Mouse (Mus musculus) MEL (cell line): Measurements from ENCODE around the gene Hipk3. TPM values are rescaled to one million over a fixed set of nuclear protein-coding genes. Genes with fewer than 3 reads are reported as not detected.

Source experiments
- DNase-seq: peaks from one replicate; pipeline ENCODE4 v3.0.0; 2011; ENCODE audit warnings: low read depth, low spot score
- H3K27ac ChIP-seq: 2 replicates; pipeline ENCODE4 v1.5.1; 2012; ENCODE audit warnings: low read depth, mild to moderate bottlenecking, control low read depth, low read length, moderate library complexity; ENCODE audit not compliant: control insufficient read depth
- H3K27me3 ChIP-seq, 2 experiments: fragments of 150-350 bp in 1 of 2; sonication (generic) in 1 of 2; 2 replicates each; pipeline ENCODE4 v1.6.1; 2012; ENCODE audit warnings: low read length in 2 of 2, mild to moderate bottlenecking in 2 of 2, improper control_type of control experiment in 1 of 2, moderate library complexity in 1 of 2; ENCODE audit not compliant: insufficient read depth in 2 of 2, control insufficient read depth in 1 of 2
- H3K36me3 ChIP-seq, 2 experiments: 2 replicates each; pipeline ENCODE4 v1.6.1; 2012 to 2014; ENCODE audit warnings: low read length in 2 of 2, improper control_type of control experiment in 1 of 2, inconsistent platforms in 1 of 2, mild to moderate bottlenecking in 1 of 2; ENCODE audit not compliant: insufficient read depth in 2 of 2, control insufficient read depth in 1 of 2
- H3K4me1 ChIP-seq, 2 experiments: fragments of 150-350 bp in 1 of 2; sonication (generic) in 1 of 2; 2 replicates each; pipeline ENCODE4 v1.6.1; 2012; ENCODE audit warnings: low read length in 2 of 2, improper control_type of control experiment in 1 of 2, mild to moderate bottlenecking in 1 of 2; ENCODE audit not compliant: insufficient read depth in 2 of 2, control insufficient read depth in 1 of 2
- H3K4me3 ChIP-seq, 2 experiments: fragments of 150-350 bp in 1 of 2; sonication (generic) in 1 of 2; 2 replicates each; pipeline ENCODE4 v1.5.1; 2012; ENCODE audit warnings: low read depth in 2 of 2, low read length in 2 of 2, mild to moderate bottlenecking in 2 of 2, moderate library complexity in 2 of 2, control low read depth in 1 of 2, improper control_type of control experiment in 1 of 2; ENCODE audit not compliant: control insufficient read depth in 1 of 2, insufficient read depth in 1 of 2
- H3K79me2 ChIP-seq: 2 replicates; pipeline ENCODE4 v1.6.1; 2012; ENCODE audit warnings: mild to moderate bottlenecking, low read length, moderate library complexity; ENCODE audit not compliant: control insufficient read depth, poor library complexity, insufficient read depth
- H3K9ac ChIP-seq: 2 replicates; pipeline ENCODE4 v1.6.1; 2012; ENCODE audit warnings: low read depth, mild to moderate bottlenecking, control low read depth, low read length, moderate library complexity; ENCODE audit not compliant: control insufficient read depth, poor library complexity, severe bottlenecking
- H3K9me3 ChIP-seq: fragments of 150-350 bp; sonication (generic); replicated peaks from 2 replicates; pipeline ENCODE4 v1.6.1; 2012; ENCODE audit warnings: mild to moderate bottlenecking, low read length, improper control_type of control experiment, moderate library complexity; ENCODE audit not compliant: insufficient read depth
- BHLHE40 ChIP-seq: IDR thresholded peaks from 2 replicates; pipeline ENCODE4 v1.6.1; 2012; ENCODE audit warnings: low read depth, mild to moderate bottlenecking, inconsistent platforms, low read length, improper control_type of control experiment, borderline replicate concordance
- CHD1 ChIP-seq: IDR thresholded peaks from 2 replicates; pipeline ENCODE4 v1.6.1; 2012; ENCODE audit warnings: low read depth, mild to moderate bottlenecking, inconsistent platforms, low read length, improper control_type of control experiment
- CHD2 ChIP-seq: IDR thresholded peaks from 2 replicates; pipeline ENCODE4 v1.6.1; 2011; ENCODE audit warnings: low read length, improper control_type of control experiment
- CTCF ChIP-seq, 3 experiments: IDR thresholded peaks in 2 of 3; conservative IDR thresholded peaks in 1 of 3; 2 replicates each; pipeline ENCODE4 v1.5.1; 2011 to 2012; ENCODE audit warnings: low read length in 3 of 3, low read depth in 2 of 3, mild to moderate bottlenecking in 2 of 3, improper control_type of control experiment in 1 of 3, inconsistent platforms in 1 of 3, mixed read lengths in 1 of 3, moderate library complexity in 1 of 3; ENCODE audit not compliant: control insufficient read depth in 1 of 3, insufficient read depth in 1 of 3, poor library complexity in 1 of 3, severe bottlenecking in 1 of 3
- ELF1 ChIP-seq: IDR thresholded peaks from 2 replicates; pipeline ENCODE4 v1.6.1; 2014; ENCODE audit warnings: low read depth, mild to moderate bottlenecking, inconsistent platforms, low read length, improper control_type of control experiment, moderate library complexity
- EP300 ChIP-seq, 2 experiments: IDR thresholded peaks; 2 replicates each; pipeline ENCODE4 v1.6.1; 2011; ENCODE audit warnings: improper control_type of control experiment in 2 of 2, low read length in 2 of 2, low read depth in 1 of 2, mild to moderate bottlenecking in 1 of 2
- ETS1 ChIP-seq: IDR thresholded peaks from 2 replicates; pipeline ENCODE4 v1.6.1; 2012; ENCODE audit warnings: low read depth, mild to moderate bottlenecking, inconsistent platforms, low read length, improper control_type of control experiment, moderate library complexity
- GABPA ChIP-seq: IDR thresholded peaks from 2 replicates; pipeline ENCODE4 v1.6.1; 2012; ENCODE audit warnings: low read depth, mild to moderate bottlenecking, inconsistent platforms, low read length, improper control_type of control experiment, moderate library complexity
- GATA1 ChIP-seq: IDR thresholded peaks from 2 replicates; pipeline ENCODE4 v1.6.1; 2011; ENCODE audit warnings: low read depth, low read length, improper control_type of control experiment
- HCFC1 ChIP-seq: IDR thresholded peaks from 2 replicates; pipeline ENCODE4 v1.6.1; 2012; ENCODE audit warnings: low read depth, mild to moderate bottlenecking, inconsistent platforms, low read length, improper control_type of control experiment, moderate library complexity
- KAT2A ChIP-seq: conservative IDR thresholded peaks from 2 replicates; pipeline ENCODE4 v1.6.1; 2012; ENCODE audit warnings: low read depth, low read length, improper control_type of control experiment, inconsistent platforms
- MAZ ChIP-seq: IDR thresholded peaks from 2 replicates; pipeline ENCODE4 v1.6.1; 2012; ENCODE audit warnings: low read depth, mild to moderate bottlenecking, inconsistent platforms, low read length, improper control_type of control experiment
- MYB ChIP-seq: IDR thresholded peaks from 2 replicates; pipeline ENCODE4 v1.6.1; 2011; ENCODE audit warnings: mild to moderate bottlenecking, low read depth, low read length, improper control_type of control experiment
- NELFE ChIP-seq: IDR thresholded peaks from 2 replicates; pipeline ENCODE4 v1.6.1; 2011; ENCODE audit warnings: low read depth, low read length, improper control_type of control experiment
- NRF1 ChIP-seq: IDR thresholded peaks from 2 replicates; pipeline ENCODE4 v1.6.1; 2014; ENCODE audit warnings: low read depth, mild to moderate bottlenecking, inconsistent platforms, low read length, improper control_type of control experiment, moderate library complexity; ENCODE audit not compliant: poor library complexity, insufficient read depth, severe bottlenecking
- POLR2A ChIP-seq, 2 experiments: IDR thresholded peaks; 2 replicates each; pipeline ENCODE4 v1.6.1; 2011 to 2012; ENCODE audit warnings: low read length in 2 of 2, mild to moderate bottlenecking in 2 of 2, control low read depth in 1 of 2, improper control_type of control experiment in 1 of 2, low read depth in 1 of 2, moderate library complexity in 1 of 2; ENCODE audit not compliant: control insufficient read depth in 1 of 2, insufficient read depth in 1 of 2, poor library complexity in 1 of 2
- POLR2AphosphoS2 ChIP-seq: IDR thresholded peaks from 2 replicates; pipeline ENCODE4 v1.6.1; 2011; ENCODE audit warnings: low read length, improper control_type of control experiment
- POLR2AphosphoS5 ChIP-seq: IDR thresholded peaks from 2 replicates; pipeline ENCODE4 v1.6.1; 2012; ENCODE audit warnings: low read depth, borderline replicate concordance, mild to moderate bottlenecking, inconsistent platforms, low read length, moderate library complexity, mixed read lengths
- RCOR1 ChIP-seq: IDR thresholded peaks from 2 replicates; pipeline ENCODE4 v1.6.1; 2012; ENCODE audit warnings: low read depth, mild to moderate bottlenecking, inconsistent platforms, low read length, improper control_type of control experiment
- SIN3A ChIP-seq: IDR thresholded peaks from 2 replicates; pipeline ENCODE4 v1.6.1; 2012; ENCODE audit warnings: low read length, improper control_type of control experiment, inconsistent platforms
- SMC3 ChIP-seq: IDR thresholded peaks from 2 replicates; pipeline ENCODE4 v1.6.1; 2011; ENCODE audit warnings: low read depth, low read length, improper control_type of control experiment
- UBTF ChIP-seq: IDR thresholded peaks from 2 replicates; pipeline ENCODE4 v1.6.1; 2012; ENCODE audit warnings: low read depth, mild to moderate bottlenecking, inconsistent platforms, low read length, improper control_type of control experiment, moderate library complexity, borderline replicate concordance; ENCODE audit not compliant: insufficient read depth
- USF1 ChIP-seq: IDR thresholded peaks from 2 replicates; pipeline ENCODE4 v1.6.1; 2014; ENCODE audit warnings: low read depth, mild to moderate bottlenecking, inconsistent platforms, low read length, improper control_type of control experiment, moderate library complexity
- USF2 ChIP-seq, 2 experiments: IDR thresholded peaks; 2 replicates each; pipeline ENCODE4 v1.6.1; 2011 to 2012; ENCODE audit warnings: improper control_type of control experiment in 2 of 2, low read length in 2 of 2, borderline replicate concordance in 1 of 2, inconsistent platforms in 1 of 2, low read depth in 1 of 2, mild to moderate bottlenecking in 1 of 2; ENCODE audit not compliant: insufficient read depth in 1 of 2
- ZC3H11A ChIP-seq: IDR thresholded peaks from 2 replicates; pipeline ENCODE4 v1.6.1; 2012; ENCODE audit warnings: low read depth, mild to moderate bottlenecking, inconsistent platforms, low read length, improper control_type of control experiment
- ZKSCAN1 ChIP-seq: IDR thresholded peaks from 2 replicates; pipeline ENCODE4 v1.6.1; 2012; ENCODE audit warnings: low read depth, mild to moderate bottlenecking, inconsistent platforms, low read length, improper control_type of control experiment, moderate library complexity
- ZNF384 ChIP-seq: IDR thresholded peaks from 2 replicates; pipeline ENCODE4 v1.6.1; 2012; ENCODE audit warnings: low read depth, mild to moderate bottlenecking, inconsistent platforms, low read length, improper control_type of control experiment
- polyA plus RNA-seq, 2 experiments: library from polyadenylated mRNA; stranded (reverse) in 1 of 2; unstranded in 1 of 2; fragments of >175 nt in 1 of 2; fragments of >200 nt in 1 of 2; gene quantifications; 2 replicates each; pipeline versions ENCODE4 v1.2.1 to v1.2.4; 2012; ENCODE audit warnings: low replicate concordance in 2 of 2, low read depth in 1 of 2; ENCODE audit not compliant: insufficient read length in 2 of 2, insufficient read depth in 1 of 2, missing spikeins in 1 of 2
- total RNA-seq: library from RNA; depleted of rRNA; stranded (reverse); fragments of 300-350 nt; gene quantifications from 2 replicates; pipeline ENCODE4 v1.2.3, GENCODE M21; 2012

Hipk3 gene
- total and polyA plus RNA-seq, 3 experiments, result 11.9 to 19.4 (median 17.0) TPM

- no peaks in the 10 kb centered on the region for H3K79me2 ChIP-seq
- no peaks in the 10 kb centered on the region for H3K4me1 ChIP-seq
- no peak for DNase-seq
- H3K27ac ChIP-seq, result no peak overlapping the region
- TF ChIP-seq NRF1, result no peak
- TF ChIP-seq GATA1, result no peak
- no peak for TF ChIP-seq RCOR1
- no peak for TF ChIP-seq ZKSCAN1
- no peak for TF ChIP-seq ETS1
- no peak for TF ChIP-seq UBTF
- TF ChIP-seq HCFC1, result no peak
- TF ChIP-seq ZNF384, result no peak
- TF ChIP-seq MAZ, result no peak
- no peak for TF ChIP-seq POLR2AphosphoS5
- no peak for TF ChIP-seq EP300 (IDR thresholded peaks at IDR 0.05; ENCODE audit: low read depth in 1 of 2, low read length in 2 of 2)
- TF ChIP-seq KAT2A, result no peak
- no peak for TF ChIP-seq ELF1
- no peak for TF ChIP-seq NELFE
- TF ChIP-seq CHD1, result no peak
- TF ChIP-seq MYB, result no peak
- TF ChIP-seq GABPA, result no peak
- TF ChIP-seq USF1, result no peak
- no peak for TF ChIP-seq USF2 (IDR thresholded peaks at IDR 0.05; ENCODE audit: borderline replicate concordance in 1 of 2, insufficient read depth in 1 of 2, low read depth in 1 of 2, low read length in 2 of 2)
- H3K36me3 ChIP-seq, result no peaks in the 10 kb centered on the region
- peaks cover 1 to 3% of the 10 kb centered on the region in 2 experiments; a peak in 3 of 4 replicates for H3K27me3 ChIP-seq
- H3K4me3 ChIP-seq, result no peak overlapping the region
- H3K9ac ChIP-seq, result no peak overlapping the region
- H3K9me3 ChIP-seq, result no peaks in the 10 kb centered on the region
Measured at GRCm38 (mm10) chr2:104413011-104413410, 81.2 kb downstream of the Hipk3 start.

DNA sequence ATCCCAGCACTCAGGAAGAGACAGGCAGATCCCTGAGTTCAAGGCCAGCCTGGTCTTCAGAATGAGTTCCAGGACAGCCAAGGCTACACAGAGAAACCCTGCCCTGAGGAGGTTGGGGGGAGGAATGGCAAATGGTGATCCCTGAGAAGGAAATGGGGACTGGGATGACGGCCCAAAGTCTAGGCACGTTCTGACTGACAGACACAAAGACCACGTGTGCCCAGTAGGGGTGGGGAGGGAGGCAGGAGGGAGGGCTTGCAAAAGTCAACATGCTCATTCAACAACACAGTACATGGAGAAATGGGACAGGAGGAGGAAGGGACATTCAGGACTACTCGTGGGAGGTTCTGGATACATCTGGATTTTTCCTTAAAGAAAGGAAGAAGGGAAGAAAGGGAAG lies 81.8 kb downstream of the Hipk3 start:
- TF ChIP-seq POLR2AphosphoS5 (no peak), ZKSCAN1 (no peak), ZC3H11A (no peak), USF2 (IDR thresholded peaks at IDR 0.05; ENCODE audit: borderline replicate concordance in 1 of 2, insufficient read depth in 1 of 2, low read depth in 1 of 2, low read length in 2 of 2) (no peak), POLR2A (IDR thresholded peaks at IDR 0.05; ENCODE audit: control insufficient read depth in 1 of 2, insufficient read depth in 1 of 2, low read depth in 1 of 2, low read length in 2 of 2, poor library complexity in 1 of 2) (no peak), BHLHE40 (no peak), POLR2AphosphoS2 (no peak), SMC3 (no peak), HCFC1 (no peak), SIN3A (no peak), USF1 (no peak), CHD2 (no peak), ZNF384 (no peak), CTCF (IDR thresholded peaks at IDR 0.05 in 2 of 3, conservative IDR thresholded peaks at IDR 0.05 in 1 of 3; ENCODE audit: control insufficient read depth in 1 of 3, insufficient read depth in 1 of 3, low read depth in 2 of 3, low read length in 3 of 3, poor library complexity in 1 of 3, severe bottlenecking in 1 of 3) (no peak)
- no peak for DNase-seq
- Histone ChIP-seq H3K4me1 (no peaks in the 10 kb centered on the region), H3K4me3 (no peak overlapping the region), H3K9me3 (no peaks in the 10 kb centered on the region), H3K9ac (no peak overlapping the region), H3K36me3 (no peaks in the 10 kb centered on the region), H3K27ac (no peak overlapping the region), H3K27me3 (peaks cover 3% of the 10 kb centered on the region in 2 experiments; a peak in 3 of 4 replicates), H3K79me2 (no peaks in the 10 kb centered on the region)
